Mouse (Mus musculus): ENCODE data around the gene Gm42417.

The Gm42417 gene

DNA sequence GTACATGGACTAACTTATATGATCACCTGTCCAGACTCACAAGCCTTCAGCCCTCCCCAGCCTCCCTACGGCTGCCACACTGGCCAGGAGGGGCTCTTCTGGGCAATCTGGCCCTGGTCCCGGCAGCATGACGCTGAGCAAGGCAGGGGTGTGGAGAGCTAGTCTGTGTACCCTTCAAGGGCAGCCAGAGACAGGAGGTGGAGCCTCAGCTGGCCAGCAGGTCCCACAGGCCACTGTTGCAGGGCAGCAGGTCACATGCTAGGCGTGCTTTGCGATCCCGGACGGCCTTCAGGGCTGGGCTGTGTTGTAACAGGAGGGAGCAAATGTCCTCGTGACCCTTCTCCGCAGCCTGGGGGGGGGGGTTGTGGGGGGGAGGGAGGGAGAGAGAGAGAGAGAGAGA lies at the start of gene Gm42417:
Gm42417 (minus strand) TSS at position 244 of the 400 bp plus-strand sequence.
- no peak for DNase-seq (ENCODE audit: low spot score)

DNA sequence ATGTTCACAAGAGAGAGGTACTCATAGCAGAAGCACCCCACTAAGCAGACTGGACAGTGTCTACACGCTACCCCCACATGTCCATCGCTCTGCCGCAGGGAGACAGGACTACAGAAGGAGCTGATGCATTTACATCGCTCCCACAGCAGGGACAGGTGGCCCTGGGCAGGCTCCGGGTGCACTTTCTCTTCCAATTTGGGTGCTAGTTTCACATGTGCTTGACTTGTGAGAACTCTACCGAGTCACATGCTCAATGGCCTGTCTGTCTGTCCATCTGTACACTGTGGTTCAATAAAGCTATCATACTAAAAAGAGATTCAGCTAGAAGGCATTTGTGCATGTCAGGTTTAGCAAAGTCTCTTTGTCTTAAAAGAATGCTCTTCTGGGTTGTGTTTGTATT lies 48.6 kb upstream of the Gm42417 start:
- DNase-seq (ENCODE audit: low spot score), result no peak

DNA sequence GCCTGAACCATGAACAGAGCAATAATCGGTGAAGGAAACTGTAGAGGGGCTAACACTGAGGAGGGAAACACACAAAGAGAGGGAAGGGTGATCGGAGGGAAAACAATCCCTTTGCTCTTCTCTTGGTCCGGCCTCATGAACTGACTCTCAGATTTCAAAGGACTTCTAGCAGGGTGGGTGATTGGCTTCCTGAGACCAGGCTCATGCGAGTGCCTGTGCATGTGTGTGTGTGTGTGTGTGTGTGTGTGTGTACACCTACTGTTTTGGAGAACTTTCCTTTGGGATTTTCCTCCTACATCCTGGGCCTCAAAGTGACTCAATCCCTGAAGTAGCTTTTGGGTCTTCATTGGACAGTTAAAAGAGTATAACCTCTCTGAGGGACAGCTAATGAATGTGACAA lies 47.1 kb upstream of the Gm42417 start:
- no peak for DNase-seq (ENCODE audit: low spot score)

DNA sequence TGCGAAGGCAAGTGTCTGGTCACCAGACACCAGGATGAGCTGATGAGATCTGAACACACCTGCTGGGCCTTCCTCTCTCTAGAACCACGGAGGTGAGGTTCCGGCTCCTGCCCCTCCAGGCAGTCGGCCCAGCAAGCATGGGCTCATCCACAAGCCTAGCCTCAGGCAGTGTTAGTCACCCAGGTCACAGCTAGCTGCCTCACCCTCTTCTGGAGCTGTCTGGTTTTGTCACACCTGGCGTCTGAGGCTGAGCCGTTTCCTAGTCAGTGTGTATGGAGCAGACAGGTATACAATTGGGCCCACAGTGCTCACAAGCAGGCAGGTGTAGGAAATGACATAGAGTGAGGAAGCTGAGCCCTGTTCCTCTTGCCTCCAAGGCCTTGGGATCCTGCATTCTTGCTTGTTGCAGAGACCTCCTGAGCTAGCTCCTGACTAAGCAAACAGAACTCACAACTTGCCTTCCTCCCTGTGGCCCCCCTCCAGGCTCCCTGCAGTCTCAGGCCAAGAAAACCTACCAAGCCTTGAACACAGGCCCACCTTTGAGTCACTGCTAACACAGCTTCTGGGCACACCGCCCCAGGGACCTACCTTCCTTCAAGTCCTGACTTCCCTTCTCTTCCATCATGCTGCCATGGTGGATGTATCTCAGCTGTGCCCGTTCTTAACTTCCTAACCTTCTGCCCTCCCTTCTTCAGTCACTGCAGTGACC lies 44.3 kb upstream of the Gm42417 start:
- no peak for DNase-seq (ENCODE audit: low spot score)

DNA sequence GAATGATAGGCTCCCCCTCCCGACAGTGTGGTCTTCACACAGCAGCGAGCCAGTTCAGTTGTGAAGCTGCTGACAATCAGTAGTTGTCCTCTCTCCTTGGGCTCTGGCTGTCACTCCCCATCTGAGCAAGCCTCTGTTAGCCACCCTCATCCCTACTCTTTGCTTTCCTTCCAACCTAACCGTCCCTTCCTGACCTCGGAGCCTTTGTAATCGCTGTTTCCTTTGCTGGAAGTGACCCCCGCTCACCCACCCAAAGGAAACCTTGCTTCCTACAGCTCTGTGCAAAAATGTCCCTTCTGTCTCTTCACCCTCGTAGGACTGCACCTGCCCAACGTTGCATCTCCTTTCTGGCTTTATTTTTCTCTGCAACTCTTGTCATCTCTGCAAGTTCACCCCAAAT lies 43.0 kb upstream of the Gm42417 start:
- DNase-seq (ENCODE audit: low spot score), result no peak

DNA sequence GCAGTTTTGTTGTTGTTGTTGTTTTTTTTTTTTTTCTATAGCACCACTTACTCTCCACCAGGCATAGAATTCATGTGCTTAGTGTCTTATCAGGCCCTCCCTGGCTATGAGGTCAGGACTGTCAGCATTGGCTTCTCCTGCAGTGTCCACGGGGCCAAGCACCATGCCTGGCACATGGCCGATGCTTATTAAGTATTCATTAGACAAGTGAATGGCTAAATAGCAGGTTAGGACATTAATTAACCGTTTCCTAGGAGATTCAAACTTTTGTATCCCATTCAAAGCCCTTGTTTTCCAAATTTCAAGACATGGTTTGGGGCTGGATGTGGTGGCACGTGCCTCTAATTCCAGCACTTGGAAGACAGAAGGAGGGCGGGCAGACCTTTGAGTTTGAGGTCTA lies 42.0 kb upstream of the Gm42417 start:
- DNase-seq (ENCODE audit: low spot score), result no peak

DNA sequence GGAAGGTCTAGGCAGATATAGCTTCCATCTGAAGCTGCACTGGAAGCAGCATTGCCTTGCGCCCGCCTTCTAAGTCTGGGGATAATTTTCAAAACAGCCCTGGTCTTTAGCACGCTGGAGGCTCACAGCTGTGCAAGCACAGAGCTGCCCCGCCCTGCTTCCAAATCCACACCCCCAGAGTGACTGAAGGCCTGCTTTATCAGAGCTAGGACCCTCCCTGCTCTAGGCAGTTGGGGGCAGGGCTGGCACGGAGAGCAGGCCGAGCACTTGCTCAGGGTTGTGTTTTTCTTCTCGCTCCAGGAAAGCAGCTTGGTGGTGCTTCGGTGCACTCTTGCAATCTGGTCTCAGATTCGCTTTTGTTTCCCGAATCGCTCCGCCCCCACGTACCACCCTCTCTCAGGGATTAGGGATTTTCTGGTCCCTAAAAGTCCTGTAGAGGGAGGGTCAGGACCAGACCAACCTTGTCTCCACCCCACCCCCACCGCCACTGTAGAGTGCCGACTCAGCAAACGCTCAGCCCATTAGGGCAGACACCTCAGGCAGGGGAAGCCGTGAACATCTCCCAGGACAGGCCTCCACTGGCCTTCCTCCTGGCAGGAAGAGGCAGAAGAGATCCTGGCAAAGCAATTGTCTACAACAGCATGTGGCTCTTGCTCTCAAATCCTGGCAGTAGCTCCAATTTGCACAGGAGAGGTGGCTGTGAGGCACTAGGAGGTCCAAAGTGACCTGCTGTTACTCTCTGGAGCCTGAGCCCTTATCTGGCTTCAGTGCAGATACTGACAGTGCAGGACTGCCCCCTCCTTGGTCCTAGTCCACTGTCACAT lies 41.4 kb upstream of the Gm42417 start:
- no peak for DNase-seq (ENCODE audit: low spot score)

DNA sequence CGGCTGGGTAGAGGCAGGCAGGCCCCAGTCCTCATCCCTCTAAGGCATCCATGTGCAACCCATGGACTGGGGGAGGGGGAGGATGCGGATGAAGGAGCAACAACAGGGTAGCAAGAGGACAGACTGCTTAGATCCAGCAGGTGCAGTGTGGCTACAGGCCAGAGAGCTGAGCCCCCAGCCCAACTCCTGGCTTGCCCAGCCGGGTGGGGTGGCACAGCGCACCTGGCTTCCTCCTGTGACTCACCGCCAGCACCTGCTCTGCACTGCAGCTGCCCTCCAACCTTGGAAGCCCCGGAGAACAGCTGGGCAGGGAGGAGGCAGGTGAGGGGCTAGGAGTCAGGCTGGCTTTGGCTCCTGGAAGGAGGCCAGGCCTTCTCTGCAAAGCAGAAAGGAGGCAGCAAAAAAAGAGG lies 40.8 kb upstream of the Gm42417 start:
- DNase-seq (ENCODE audit: low spot score), result no peak

DNA sequence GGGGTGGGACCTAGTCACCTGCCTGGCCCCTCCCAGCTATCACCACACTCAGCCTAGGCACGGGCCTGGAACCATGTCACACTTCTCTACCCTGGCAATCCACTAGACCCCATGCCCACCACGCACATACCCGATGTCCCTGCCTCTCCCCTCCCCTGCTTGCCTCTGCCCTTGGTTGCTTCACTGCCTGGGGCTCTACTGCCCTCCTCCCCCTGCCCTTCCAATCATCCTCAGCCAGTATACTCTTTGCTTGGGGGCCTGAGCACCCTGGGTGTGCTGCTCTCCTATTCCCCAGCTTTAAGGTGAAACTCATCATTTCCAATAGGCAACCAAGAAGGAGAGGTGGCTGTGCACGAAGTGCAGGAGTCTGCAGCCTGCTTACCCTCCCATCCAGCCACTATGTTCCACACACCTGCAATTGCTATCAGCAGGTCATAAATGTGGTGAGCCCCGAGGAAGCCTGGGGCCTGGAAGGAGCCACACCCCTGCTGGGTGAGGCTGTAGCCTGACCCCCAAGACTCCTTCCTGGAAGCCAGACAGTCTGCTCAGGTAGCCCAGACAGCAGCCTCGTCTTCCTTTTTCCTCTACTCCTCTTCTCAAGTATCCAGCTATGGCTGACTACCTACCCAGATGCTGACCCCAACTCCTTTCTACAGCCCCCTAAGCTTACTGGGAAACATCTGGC lies 37.9 kb upstream of the Gm42417 start:
- no peak for DNase-seq (ENCODE audit: low spot score)

DNA sequence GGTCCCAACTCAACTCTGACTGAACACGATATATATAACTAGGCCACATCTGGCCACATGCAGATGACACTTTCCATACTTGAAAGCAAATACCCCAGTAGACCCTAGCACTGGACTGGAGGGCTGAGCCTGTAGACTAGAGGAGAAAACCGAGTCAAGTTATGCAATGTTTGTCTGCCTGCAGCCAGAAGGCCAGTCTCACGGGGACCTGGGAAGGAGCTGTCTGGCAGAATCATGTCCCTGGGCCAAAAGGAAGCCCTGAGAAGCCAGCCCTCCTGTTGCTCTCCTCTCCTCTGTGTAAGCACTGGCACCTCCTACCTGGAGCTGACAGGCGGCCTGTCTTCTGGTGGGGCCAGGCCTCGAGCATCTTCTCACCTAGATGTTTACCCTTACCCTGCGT lies 36.1 kb upstream of the Gm42417 start:
- DNase-seq (ENCODE audit: low spot score), result no peak

DNA sequence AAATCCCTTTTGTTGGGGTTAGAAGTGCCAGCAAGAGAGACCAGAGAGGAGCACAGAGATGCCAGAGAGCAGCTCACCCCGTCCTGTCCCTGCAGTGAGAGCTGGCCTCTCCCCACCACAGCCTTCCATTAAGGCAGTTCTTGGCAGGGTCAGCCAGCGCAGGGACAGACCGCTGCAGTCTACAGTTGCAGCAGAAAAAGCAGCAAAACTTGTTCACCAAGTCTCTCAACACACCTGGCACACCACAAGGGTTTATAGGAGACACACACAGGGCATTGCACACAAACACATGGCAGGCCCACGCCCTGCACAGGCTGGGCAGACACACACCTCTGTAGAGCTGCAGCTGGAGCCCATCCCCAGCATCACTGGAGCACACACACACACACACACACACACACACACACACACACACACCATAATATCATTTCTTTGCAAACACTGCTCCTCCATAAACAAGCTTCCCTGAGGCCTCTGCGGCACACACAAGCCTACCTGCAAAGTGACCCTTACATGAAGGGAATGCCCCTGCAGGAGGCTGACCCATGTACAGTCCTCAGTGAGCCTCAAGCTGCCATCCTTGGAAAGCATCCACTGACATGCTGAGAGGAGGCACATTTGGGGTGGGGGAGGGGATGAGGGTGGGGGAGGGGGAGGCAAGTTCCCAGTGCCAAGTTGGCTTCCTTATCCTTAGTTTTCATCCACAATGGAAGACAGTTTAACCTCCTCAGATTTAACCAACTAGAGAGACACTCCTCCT lies 35.1 kb upstream of the Gm42417 start:
- DNase-seq (ENCODE audit: low spot score), result no peak

DNA sequence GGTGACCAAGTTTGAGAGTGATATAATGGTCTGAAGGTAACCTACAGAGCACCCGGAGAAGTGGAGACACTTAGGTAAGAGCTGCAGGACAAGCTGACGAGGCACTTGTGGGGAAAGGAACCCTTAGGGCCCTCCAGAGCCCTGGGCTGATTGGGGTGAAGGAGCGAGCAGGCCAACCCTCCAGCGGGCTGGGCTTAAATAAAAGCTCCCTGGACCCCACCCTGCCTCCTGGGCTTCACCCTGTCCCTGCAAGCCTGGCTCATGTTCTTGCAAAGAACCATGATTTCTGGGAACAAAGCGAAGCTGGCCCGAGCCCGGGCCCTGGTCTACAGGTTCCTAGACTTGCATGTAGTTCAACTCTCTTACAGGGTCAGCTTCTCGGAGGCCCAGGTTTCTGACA lies 34.3 kb upstream of the Gm42417 start:
- DNase-seq (ENCODE audit: low spot score), result no peak

DNA sequence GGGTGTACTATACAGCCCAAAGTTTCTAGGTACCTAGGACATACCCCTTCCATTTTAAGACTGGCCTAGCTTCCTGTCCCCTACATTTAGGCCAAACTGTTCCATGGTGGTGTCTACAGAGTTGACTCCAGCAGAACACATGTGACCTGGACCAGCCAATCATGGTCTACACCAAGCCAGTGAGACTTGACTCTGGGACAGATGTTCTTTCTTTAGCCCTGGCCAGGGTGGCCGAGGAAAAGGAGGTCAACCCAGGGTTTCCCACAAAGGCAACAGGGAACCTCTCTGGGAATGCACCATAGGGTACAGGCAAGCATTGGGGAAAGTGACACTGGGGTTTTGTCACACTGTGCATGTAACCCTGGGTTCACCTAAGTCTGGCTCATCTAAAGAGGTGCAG lies 33.5 kb upstream of the Gm42417 start:
- DNase-seq (ENCODE audit: low spot score), result no peak

DNA sequence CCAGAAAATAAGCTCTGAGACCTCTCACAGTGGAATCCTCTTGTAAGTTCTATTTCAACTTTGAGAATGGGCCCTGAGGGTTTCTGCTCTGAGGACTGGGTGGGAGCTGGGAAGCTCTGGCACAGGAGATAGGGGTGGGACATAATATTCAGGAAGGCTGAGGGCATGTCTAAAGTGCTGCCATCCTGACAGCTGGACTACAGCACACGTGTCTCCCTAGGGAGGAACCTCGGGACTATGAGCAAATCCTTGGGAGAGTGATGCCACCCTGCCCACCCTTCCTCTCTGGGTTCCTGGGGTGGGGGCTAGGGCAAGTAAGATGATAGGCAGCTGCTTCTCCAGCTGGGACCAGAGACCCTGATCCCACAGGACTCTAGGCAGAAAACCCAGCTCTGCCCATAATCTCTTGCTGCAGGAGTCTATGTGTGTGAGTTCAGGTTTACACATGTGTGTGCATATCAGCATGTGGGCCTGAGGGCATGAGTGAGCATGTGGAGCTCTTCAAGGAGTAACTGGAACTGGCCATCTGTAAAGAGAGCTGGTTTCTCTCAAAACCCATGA lies 33.0 kb upstream of the Gm42417 start:
- DNase-seq (ENCODE audit: low spot score), result no peak

DNA sequence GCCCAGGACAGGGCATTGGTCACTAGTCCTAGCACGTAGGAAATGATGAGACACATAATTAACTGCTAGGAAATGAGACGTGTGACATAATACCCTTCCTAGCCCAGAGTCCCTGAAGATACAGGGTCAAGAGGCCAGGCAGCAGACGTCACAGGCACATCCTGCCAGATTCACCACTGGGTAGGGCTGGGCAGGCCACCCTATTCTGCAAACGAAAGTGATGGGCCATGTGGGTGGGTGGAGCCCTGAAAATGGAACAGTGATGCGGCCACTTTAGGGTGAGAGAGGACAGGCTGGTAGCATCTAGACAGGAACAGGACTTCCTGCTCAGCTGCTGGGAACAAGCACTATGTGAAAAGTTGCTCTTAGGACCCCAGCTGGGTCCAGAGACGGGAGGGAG lies 32.4 kb upstream of the Gm42417 start:
- DNase-seq (ENCODE audit: low spot score), result no peak

DNA sequence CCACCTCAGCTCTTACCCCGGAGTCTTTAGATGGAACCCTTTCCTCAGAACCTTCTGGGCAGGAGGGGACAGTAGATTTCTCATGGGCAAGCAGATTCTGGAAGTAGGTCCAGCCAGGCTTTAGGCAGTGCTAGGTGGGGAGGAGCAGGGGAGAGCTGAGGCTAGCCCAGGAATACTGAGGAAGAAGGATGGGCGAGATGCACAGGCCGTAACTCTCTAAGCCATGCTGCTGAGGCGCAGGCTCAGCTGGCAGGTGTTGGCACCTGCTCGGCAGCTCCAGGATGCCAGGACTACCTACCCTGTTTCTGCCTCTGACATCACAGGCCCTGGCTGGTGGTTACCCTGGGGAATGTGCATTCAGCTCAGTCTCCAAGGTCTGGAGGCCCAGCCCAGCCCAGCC lies 31.1 kb upstream of the Gm42417 start:
- DNase-seq (ENCODE audit: low spot score), result no peak

DNA sequence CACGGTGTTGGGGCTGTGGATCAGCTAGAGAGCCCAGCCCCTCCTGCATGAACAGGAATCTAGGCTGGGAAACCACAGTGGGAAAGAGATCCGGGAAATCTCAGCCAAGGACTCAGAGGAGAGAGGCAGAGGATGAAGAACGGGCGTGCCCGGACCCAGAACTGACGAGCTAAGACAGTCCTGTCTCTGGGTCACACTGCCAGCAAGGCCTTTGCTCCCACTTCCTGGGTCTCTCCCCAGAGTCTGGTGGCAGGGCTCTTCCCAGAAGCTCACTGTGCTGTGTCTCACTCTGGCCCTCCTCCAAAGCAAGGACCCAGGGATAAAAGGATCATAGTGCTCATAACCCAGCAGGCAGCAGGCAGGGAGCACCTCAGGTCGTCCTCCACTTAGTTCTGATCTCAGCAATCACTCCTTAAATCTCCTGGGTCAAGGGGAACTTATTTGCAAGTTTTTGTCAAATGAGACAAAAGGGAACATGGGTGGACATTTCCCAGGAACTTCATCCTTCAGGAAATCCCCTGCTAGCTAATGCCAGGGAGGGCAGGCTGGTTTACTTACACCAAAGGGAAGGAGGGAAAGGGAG lies 30.6 kb upstream of the Gm42417 start:
- DNase-seq (ENCODE audit: low spot score), result no peak

DNA sequence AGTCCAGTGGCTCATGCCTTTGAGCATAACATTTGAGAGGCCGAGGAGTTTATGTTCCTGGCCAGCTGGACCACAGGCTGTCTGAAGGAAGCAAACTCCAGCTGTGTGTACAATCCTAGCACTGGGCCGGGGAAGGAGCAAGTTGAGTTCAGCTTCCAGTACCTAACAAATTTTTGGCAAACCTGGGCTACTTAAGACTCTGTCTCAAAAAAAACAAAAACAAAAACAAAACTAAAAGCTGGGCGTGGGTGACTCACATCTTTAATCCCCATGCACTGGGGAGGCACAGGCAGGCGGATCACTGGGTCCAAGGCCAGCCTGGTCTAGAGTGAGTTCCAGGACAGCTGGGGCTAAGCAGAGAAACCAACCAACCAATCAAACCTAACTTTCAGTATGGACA lies 29.5 kb upstream of the Gm42417 start:
- no peak for DNase-seq (ENCODE audit: low spot score)

DNA sequence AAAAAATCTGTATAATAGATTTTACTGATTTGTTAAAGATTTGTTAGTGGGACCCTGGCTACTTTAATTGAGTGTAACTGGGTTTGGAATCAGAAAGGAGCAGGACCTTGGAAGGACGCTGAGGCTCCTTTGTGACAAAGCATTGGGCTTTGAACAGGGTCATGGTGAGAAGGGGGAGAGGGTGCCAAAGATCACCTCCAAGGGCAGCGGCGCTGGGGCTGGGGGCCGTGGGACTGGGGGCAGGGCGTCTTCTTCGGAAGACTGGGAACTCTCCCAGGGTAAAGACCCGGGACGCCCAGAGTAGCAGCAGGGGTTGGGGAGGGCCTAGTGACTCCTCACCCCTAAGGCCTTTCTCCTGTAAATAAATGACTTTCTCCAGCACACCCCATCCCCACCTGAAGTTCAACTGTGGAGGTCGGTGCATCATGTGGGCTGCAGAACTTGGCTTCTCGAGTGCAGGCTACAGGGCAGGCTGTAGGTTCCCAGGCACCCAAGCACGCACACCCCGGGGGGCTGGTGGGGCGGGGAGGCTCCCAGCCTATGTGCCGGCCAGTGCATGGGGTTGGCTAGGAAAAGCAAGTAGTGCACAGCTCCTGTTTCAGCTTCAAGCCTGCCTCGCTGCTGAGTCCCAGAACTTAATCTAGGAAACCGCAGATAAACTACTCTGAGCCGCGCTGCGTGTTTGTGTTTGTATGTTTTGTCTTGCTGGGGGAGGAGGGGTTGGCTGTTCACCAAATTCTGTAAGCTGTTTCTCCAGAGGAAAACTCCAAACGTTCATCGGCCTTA lies 28.8 kb upstream of the Gm42417 start:
- no peak for DNase-seq (ENCODE audit: low spot score)

DNA sequence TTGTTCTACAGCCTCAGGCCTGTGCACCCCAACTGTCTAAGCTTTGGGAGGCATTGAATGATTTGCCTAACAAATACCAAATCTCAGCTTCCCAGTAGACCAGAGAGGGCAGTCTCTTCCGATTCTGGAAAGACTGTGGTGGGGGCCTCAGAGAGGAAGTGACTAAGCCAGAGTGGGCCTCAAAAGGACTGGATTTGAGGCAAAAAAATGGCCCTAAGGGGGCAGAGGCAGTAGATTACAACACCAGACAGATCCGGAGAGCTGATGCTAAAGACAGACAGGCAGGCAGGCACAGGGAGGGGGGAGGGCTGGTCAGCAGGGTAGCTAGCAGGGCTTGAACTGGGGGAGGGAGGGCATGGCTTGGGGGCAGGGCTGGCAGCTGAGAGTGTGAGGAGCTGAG lies 27.2 kb upstream of the Gm42417 start:
- no peak for DNase-seq (ENCODE audit: low spot score)

DNA sequence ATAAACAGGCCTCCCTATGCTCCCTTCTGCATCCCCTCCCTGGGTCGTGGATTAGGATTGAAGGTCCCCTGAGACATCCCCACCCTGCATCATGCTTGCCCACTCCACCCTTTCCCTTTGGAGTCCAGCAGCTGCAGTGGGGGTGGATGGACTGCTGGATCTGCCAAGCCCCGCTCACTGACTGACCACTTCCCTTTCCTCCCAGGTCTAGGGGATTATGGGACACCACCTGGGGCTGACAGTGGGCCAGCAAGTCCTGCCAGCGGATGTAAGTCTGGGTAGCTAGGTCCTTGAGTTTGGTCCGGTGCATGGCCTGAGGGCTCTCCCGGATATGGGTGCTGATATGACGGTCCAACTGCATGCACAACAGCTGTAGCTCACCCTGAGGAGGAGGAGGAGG lies 24.9 kb upstream of the Gm42417 start:
- no peak for DNase-seq (ENCODE audit: low spot score)
